Comparison of ENCODE assay signal across 17 mouse cellular contexts in the genomic region with DNA sequence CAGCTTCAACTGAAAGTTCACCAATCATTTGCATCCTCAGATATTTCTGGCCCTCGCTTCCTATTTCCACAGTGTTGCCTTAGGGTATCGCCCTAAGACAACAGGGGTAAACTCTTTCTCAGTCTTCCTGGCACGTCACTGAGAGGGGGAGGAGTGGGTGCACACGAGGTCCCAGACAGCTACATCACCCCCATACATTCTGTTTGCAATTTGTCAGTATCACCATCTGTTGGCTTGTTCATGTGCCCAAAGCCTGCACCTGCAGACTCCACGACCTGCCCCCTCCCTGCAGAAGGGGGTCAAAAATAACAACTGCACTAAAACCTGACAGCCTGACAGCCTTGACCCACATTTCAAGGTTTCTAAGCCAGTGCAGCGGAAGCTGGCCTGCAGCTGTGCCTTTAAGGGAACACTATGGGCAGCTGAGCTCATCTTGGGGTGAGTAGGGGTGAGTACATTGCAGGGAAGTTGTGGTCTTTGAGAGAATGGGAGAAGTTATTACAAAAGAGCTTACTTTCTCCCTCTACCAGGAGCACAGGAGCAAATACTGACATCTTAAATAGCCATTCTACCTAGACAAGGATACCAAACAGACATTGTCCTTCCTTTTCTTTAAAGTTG. TPM values are rescaled to one million over a fixed set of nuclear protein-coding genes. Genes with fewer than 3 reads are reported as not detected.
DNase-seq lines count a peak whose midpoint lies in the region; ATAC-seq lines count a peak whose summit lies in the region.
"Had no signal": no experiment of that assay in that cellular context is flagged by ENCODE, and none has a peak within 500 bp of the region (broad histone marks: within the 10 kb centered on the region; RNA-seq: fewer than 3 reads in every experiment).

No protein-coding gene starts in this region.

- no peak overlapping the region for H3K9ac ChIP-seq in forebrain, embryonic 14.5 days (ENCODE audit: low read length)
- H3K9ac ChIP-seq in intestine, embryonic 16.5 days (ENCODE audit: low read depth, low read length) = no peak overlapping the region
- H3K9ac ChIP-seq: embryonic facial prominence, embryonic 15.5 days; intestine, embryonic 15.5 days; limb, embryonic 12.5 days had no signal

- no peak overlapping the region for H3K27ac ChIP-seq in forebrain, embryonic 14.5 days (ENCODE audit: low read depth, low read length)
- H3K27ac ChIP-seq in forebrain, embryonic 10.5 days = no peak overlapping the region
- no peak overlapping the region for H3K27ac ChIP-seq in intestine, embryonic 16.5 days (ENCODE audit: low read length)
- no peak overlapping the region for H3K27ac ChIP-seq in heart, embryonic 10.5 days
- H3K27ac ChIP-seq: embryonic facial prominence, embryonic 15.5 days; gastrocnemius, adult 2 months; intestine, embryonic 15.5 days; limb, embryonic 12.5 days had no signal

- DNase-seq in forebrain, embryonic 14.5 days (ENCODE audit: low spot score) = peak; percentile 54
- no peak for DNase-seq in forebrain, embryonic 10.5 days (ENCODE audit: extremely low spot score, low spot score)
- peak; percentile 56 to 59 for DNase-seq in spleen, postnatal 36 days (ENCODE audit: low spot score in 2 of 2)
- DNase-seq in spleen, postnatal 4 days (ENCODE audit: low spot score in 2 of 2) = no peak
- peak; percentile 22 for DNase-seq in retina, embryonic 14.5 days (ENCODE audit: low spot score)
- no peak for DNase-seq in cerebellum, adult 18-20 months
- DNase-seq in heart, embryonic 10.5 days (ENCODE audit: low spot score) = no peak
- DNase-seq: adrenal gland, adult 8-10 months; cerebellum, adult 9-10 months; gastrocnemius, adult 2 months; heart, postnatal 14 days; lung, postnatal 14 days had no signal

- peak; percentile 38; the same call in 1 of the 2 replicates for ATAC-seq in forebrain, embryonic 14.5 days
- no peak for ATAC-seq in intestine, embryonic 16.5 days
- ATAC-seq: intestine, embryonic 15.5 days; Patski had no signal

- H3K27me3 ChIP-seq in forebrain, embryonic 14.5 days (replicated peaks; ENCODE audit: control insufficient read depth, insufficient read depth, low read length) = no peaks in the 10 kb centered on the region
- no peaks in the 10 kb centered on the region for H3K27me3 ChIP-seq in forebrain, embryonic 10.5 days (ENCODE audit: poor library complexity, severe bottlenecking)
- H3K27me3 ChIP-seq in intestine, embryonic 16.5 days (replicated peaks; ENCODE audit: control insufficient read depth, insufficient read depth, low read length) = no peaks in the 10 kb centered on the region
- H3K27me3 ChIP-seq in heart, embryonic 10.5 days (ENCODE audit: insufficient read depth, poor library complexity, severe bottlenecking) = 0 out of 2 replicates have a peak, but pooled peaks cover 3% of the 10 kb centered on the region
- H3K27me3 ChIP-seq: embryonic facial prominence, embryonic 15.5 days; intestine, embryonic 15.5 days; limb, embryonic 12.5 days had no signal

- H3K4me2 ChIP-seq in forebrain, embryonic 14.5 days (ENCODE audit: low read length) = no peak overlapping the region
- no peak overlapping the region for H3K4me2 ChIP-seq in intestine, embryonic 16.5 days (ENCODE audit: low read depth, low read length)
- H3K4me2 ChIP-seq: embryonic facial prominence, embryonic 15.5 days; intestine, embryonic 15.5 days; limb, embryonic 12.5 days had no signal

- H3K9me3 ChIP-seq in forebrain, embryonic 14.5 days (replicated peaks; ENCODE audit: control insufficient read depth, low read length) = no peaks in the 10 kb centered on the region
- H3K9me3 ChIP-seq in forebrain, embryonic 10.5 days = no peaks in the 10 kb centered on the region
- no peaks in the 10 kb centered on the region for H3K9me3 ChIP-seq in intestine, embryonic 16.5 days (ENCODE audit: control insufficient read depth, low read length)
- H3K9me3 ChIP-seq in heart, embryonic 10.5 days = no peaks in the 10 kb centered on the region
- H3K9me3 ChIP-seq: embryonic facial prominence, embryonic 15.5 days; intestine, embryonic 15.5 days; limb, embryonic 12.5 days had no signal

- no peak overlapping the region for H3K4me3 ChIP-seq in forebrain, embryonic 14.5 days (ENCODE audit: low read depth, low read length)
- no peak overlapping the region for H3K4me3 ChIP-seq in forebrain, embryonic 10.5 days
- no peak overlapping the region for H3K4me3 ChIP-seq in intestine, embryonic 16.5 days (ENCODE audit: low read length)
- no peak overlapping the region for H3K4me3 ChIP-seq in heart, embryonic 10.5 days
- H3K4me3 ChIP-seq: embryonic facial prominence, embryonic 15.5 days; gastrocnemius, adult 2 months; intestine, embryonic 15.5 days; limb, embryonic 12.5 days had no signal

- WGBS in forebrain, embryonic 14.5 days = 60% methylated on average over 6 of the region's 6 CpGs
- 72% methylated on average over 6 of the region's 6 CpGs for WGBS in forebrain, embryonic 10.5 days
- 70% methylated on average over 6 of the region's 6 CpGs for WGBS in intestine, embryonic 16.5 days
- 77% methylated on average over 6 of the region's 6 CpGs for WGBS in heart, embryonic 10.5 days

- H3K36me3 ChIP-seq in forebrain, embryonic 14.5 days (ENCODE audit: control insufficient read depth, insufficient read depth, low read length) = no peaks in the 10 kb centered on the region
- H3K36me3 ChIP-seq in forebrain, embryonic 10.5 days (replicated peaks) = no peaks in the 10 kb centered on the region
- no peaks in the 10 kb centered on the region for H3K36me3 ChIP-seq in intestine, embryonic 16.5 days (ENCODE audit: control insufficient read depth, insufficient read depth, low read length)
- no peaks in the 10 kb centered on the region for H3K36me3 ChIP-seq in heart, embryonic 10.5 days
- H3K36me3 ChIP-seq: embryonic facial prominence, embryonic 15.5 days; intestine, embryonic 15.5 days; limb, embryonic 12.5 days had no signal

- peaks cover 7% of the 10 kb centered on the region; the same call in 1 of the 2 replicates for H3K4me1 ChIP-seq in forebrain, embryonic 14.5 days (ENCODE audit: control insufficient read depth, insufficient read depth, low read length)
- H3K4me1 ChIP-seq in forebrain, embryonic 10.5 days = no peaks in the 10 kb centered on the region
- peaks cover 18% of the 10 kb centered on the region for H3K4me1 ChIP-seq in intestine, embryonic 16.5 days (ENCODE audit: control insufficient read depth, insufficient read depth, low read length)
- H3K4me1 ChIP-seq in heart, embryonic 10.5 days = peaks cover 24% of the 10 kb centered on the region

RNA-seq across cellular contexts. Expression of a gene that starts 58.8 kb away (rescaled TPM):
- 28.2 and 35.2 TPM in 2 replicates for polyA plus RNA-seq in forebrain, embryonic 14.5 days (2014; fragmentation: Nextera tagmentation; extraction: Ambion mirVana)
- polyA plus RNA-seq in forebrain, embryonic 10.5 days (2016; fragmentation: Nextera tagmentation; extraction: Ambion mirVana) = 38.9 and 39.8 TPM in 2 replicates
- polyA plus RNA-seq in intestine, embryonic 16.5 days (2015; fragmentation: Nextera tagmentation; extraction: Ambion mirVana) = 45.6 and 48.7 TPM in 2 replicates
- 36.4 and 39.1 TPM in 2 replicates for polyA plus RNA-seq in heart, embryonic 10.5 days (2016; fragmentation: Nextera tagmentation; extraction: Ambion mirVana)

Comparison
In these comparisons a context has a peak if more than half of its experiments do, and no peak if none do; other contexts are left out.
1. DNase-seq: peak in forebrain, embryonic 14.5 days (single experiment), spleen, postnatal 36 days (2 of 2) and retina, embryonic 14.5 days (single experiment); none in forebrain, embryonic 10.5 days (single experiment), spleen, postnatal 4 days (0 of 2), cerebellum, adult 18-20 months (0 of 2) and heart, embryonic 10.5 days (single experiment).